Mouse (Mus musculus) adipocyte (in vitro differentiated cells): ENCODE results near the gene Olfr170.
"Not testable (repeated sequence)": the region's sequence is repeated elsewhere in the genome, so short reads cannot be mapped to it uniquely, and the experiment has no call there.

ENCODE experiments used
- DNase-seq: peaks from one replicate; pipeline ENCODE4 v3.0.0-alpha.2; 2016; ENCODE audit warnings: low spot score

Gene Olfr170

DNA sequence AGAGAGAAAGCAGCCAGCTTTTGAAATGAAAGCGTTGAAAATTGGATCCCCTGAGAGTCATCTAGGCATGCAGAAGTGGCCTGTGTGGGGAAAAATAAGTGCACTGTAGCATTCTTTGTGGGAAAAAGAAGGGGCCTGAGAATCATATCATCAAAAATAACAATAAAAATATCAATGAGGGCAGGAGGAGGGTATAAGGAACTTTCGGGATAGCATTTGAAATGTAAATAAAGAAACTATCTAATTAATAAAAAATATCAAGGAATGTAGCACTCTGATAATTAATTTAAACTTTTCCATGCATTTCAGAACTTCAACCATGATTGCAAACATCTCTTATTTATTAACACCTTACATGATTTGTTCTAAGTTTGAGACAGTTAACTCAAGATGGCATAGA is at the start of gene Olfr170:
TSS of gene Olfr170 (minus strand) at position 101 of the 400 bp plus-strand sequence.
- not testable (repeated sequence) for DNase-seq

- no peak for DNase-seq
Observed at GRCm38 (mm10) chr16:19629816-19630215, 18.1 kb upstream of the Olfr170 start, which contains the start of gene Olfr171. Olfr171 (minus strand) TSS chr16:19629916.

- no peak for DNase-seq
Observed at GRCm38 (mm10) chr16:19603166-19603565, 8.5 kb downstream of the Olfr170 start.

DNA sequence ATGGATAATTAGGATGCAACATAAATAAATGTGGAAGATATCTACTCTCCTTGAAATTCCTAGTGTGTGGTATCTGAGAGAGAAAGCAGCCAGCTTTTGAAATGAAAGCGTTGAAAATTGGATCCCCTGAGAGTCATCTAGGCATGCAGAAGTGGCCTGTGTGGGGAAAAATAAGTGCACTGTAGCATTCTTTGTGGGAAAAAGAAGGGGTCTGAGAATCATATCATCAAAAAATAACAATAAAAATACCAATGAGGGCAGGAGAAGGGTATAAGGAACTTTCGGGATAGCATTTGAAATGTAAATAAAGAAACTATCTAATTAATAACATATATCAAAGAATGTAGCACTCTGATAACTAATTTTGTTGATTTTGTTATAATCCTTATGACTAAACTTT is 40.0 kb downstream of the Olfr170 start, which contains the start of gene Olfr169:
TSS of gene Olfr169 (minus strand) at position 101 of the 400 bp plus-strand sequence.
- not testable (repeated sequence) for DNase-seq
